Mouse (Mus musculus) cerebellum, adult 2 months (tissue): ENCODE data around the gene Glyatl3.

Experiments used
- CTCF ChIP-seq: fragments of 200-500 bp; IDR thresholded peaks from 2 replicates; pipeline ENCODE4 v1.5.1; 2011; ENCODE audit warnings: low read depth, mild to moderate bottlenecking, control low read depth, low read length, moderate library complexity, borderline replicate concordance; ENCODE audit not compliant: insufficient read depth
- POLR2A ChIP-seq: fragments of 200-500 bp; IDR thresholded peaks from 2 replicates; pipeline ENCODE4 v1.6.1; 2011; ENCODE audit warnings: low read length, control low read depth, borderline replicate concordance; ENCODE audit not compliant: insufficient read depth

DNA sequence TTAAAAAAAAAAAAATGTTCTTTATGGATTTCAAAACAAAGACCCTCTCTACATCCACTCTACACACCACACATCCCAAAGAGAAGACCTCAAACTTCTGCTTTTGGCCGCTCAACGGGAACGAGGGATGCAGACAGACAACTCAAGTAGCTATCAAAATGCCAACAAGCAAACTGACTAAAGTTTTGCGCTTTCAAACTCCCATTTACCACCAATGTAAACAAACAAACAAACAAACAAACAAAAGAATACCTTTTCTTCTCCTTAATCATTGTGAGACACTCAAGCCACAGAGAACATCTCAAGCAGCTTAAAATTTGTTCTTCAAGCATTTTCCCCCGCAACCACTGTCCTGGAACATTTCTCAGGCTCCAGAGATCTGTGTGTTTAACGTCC lies 34.6 kb downstream of the Glyatl3 start:
- TF ChIP-seq POLR2A = no peak
- TF ChIP-seq CTCF = no peak
